15 mouse cellular contexts compared by ENCODE assay signal in genomic region chr15:12472646-12473045, GRCm38 (mm10).
"Had no signal": no experiment of that assay in that cellular context is flagged by ENCODE, and none has a peak within 500 bp of the region (broad histone marks: within the 10 kb centered on the region; RNA-seq: fewer than 3 reads in every experiment).

No protein-coding gene starts in this region.

- DNase-seq: cerebellum, adult 9-10 months; cerebellum, adult 9-11 months; cerebellum, postnatal 10 days; cerebellum, postnatal 14 days; cerebellum, postnatal 25 days; cerebellum, postnatal 36 days; embryo, embryonic 11 days; forebrain, postnatal 0 days; gastrocnemius, adult 2 months; gastrocnemius, postnatal 10 days; gastrocnemius, postnatal 14 days; gastrocnemius, postnatal 25 days; gastrocnemius, postnatal 36 days; heart, adult 18-20 months; heart, adult 2 months had no signal
